Mouse (Mus musculus): Measurements from ENCODE around the gene Pzp.

Gene Pzp

DNA sequence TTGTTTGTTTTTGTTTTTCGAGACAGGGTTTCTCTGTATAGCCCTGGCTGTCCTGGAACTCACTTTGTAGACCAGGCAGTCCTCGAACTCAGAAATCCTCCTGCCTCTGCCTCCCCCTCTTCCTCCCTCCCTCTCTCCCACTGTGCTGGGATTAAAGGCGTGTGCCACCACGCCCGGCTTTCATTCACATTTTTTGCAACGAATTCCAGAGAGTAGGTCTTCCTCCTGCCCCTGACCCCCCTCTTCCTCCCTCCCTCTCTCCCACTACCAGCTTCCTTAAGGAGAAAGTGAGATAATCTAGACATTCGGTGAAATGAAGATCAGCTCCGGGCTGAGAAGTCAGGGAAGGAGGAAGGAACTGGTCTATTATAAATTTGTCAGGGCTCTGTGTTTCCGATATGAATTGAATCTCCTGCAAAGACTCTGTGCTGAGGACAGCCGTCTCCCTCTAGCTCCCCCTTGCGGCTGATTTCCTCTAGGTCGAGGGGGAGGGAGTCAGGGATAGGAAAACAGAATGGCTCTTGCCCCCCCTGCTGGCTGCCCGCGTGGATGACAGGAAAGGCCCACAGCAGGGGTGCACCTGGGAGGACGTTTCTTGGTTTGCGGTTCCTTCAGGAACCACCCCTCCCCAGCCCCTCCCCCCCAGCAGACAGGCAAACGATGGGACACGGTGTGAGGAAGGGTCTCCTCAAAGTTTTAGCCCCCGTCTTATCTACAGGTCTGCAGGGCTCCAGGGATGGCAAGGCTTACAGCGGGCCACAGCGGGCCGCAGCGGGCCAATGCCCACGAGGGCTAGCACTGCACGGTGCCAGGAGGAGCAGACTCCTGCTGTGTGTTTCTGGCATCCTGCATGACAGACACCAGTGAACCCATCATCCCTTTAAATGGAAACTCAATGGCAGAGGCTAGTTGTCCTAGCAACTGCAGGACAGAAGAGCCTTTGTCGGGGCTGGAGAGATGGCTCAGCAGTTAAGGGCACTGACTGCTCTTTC, 46.8 kb downstream of the Pzp start:
- DNase-seq (ENCODE audit: low spot score), result peak; percentile 85

DNA sequence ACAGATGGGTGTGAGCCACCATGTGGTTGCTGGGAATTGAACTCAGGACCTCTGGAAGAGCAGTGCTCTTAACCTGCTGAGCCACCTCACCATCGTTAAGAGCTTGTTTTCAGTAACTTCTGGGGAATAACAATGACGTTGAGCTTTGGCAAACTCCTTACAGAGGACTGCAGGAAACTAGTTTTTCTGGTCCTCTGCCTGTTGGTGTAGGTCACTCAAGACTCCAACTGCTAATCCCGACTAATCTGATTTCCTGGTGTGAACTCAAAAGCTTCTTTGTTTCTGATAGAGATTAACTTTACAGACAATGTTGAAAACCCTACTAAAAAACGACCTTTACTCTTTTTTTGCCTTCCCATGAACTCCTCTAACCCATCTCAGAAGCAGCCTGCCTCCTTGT, 49.0 kb downstream of the Pzp start:
- no peak for DNase-seq (ENCODE audit: low spot score)

DNA sequence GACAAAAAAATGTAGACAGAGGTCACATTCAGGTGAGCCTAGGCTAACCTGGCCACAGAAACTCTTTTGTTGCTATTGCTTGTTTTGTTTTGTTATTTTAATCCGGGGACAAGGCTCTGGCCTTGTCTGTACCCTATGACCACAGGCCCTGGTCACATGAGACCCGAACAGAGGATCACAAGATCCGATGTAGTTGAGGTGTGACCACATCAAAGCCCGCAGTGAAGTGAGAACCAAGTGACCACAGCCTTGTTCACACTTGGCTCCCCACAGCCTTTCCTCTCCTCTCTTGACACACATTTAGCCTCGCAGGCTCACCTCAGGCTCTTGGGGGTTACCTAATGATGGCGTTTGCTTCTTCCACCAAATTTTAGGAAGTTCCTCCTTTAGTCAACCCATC, 52.4 kb downstream of the Pzp start:
- DNase-seq (ENCODE audit: low spot score), result no peak

DNA sequence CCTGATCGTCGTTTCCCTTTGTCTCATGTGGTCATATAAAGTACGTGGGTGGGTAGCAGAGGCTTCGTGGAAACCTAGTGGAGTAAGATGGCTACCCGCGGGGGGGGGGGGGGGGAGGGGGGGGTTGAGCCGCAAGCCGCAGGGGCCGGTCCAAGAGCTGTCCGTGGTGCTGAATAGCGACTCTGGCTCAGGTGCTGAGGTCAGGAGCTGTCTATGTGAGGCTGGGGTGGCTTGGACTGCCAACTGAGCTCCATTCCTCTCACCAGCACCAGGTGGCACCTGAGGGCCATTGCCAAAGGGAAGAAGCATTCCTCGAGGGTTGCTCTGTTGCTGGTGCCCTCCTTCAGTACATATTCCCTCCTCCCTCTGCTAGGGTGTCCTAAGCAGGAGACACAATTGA, 57.1 kb downstream of the Pzp start:
- DNase-seq (ENCODE audit: low spot score), result no peak

DNA sequence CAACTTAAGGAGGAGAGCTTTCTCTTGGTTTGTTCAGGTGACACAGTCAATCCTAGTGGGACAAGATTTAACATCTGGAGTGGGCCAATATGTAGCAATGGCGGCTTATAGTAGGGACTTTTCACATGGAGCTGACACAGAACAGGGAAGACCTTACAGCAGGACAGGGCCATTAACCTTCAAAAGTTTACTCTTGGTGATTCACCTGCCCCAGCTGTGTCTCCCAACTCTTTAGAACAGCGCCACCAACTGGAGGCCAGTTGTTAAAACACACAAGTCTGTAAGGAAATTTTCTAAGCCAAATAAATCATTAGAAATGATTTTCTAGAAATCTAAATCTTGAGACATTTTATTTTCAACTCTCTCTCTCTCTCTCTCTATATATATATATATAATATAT, 59.2 kb downstream of the Pzp start:
- no peak for DNase-seq (ENCODE audit: low spot score)

DNA sequence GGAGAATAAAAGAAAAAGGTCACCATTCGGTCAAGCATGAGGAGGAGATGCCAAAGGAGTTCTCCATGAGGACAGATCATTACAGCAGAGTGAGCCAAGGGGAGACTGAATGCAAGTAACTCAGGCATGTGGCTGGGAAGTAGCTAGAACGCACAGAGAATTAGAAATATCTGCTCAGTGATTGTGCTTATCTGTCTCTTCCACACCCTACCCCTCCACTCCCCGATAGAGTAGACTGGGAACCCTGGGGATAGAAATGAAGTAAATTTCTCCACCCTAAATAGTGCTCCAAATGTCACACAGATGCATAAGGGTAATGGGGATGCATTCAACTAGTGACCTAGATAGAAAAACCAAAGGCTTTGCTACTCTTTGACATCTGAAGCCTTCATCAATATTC, 60.0 kb downstream of the Pzp start:
- no peak for DNase-seq (ENCODE audit: low spot score)

DNA sequence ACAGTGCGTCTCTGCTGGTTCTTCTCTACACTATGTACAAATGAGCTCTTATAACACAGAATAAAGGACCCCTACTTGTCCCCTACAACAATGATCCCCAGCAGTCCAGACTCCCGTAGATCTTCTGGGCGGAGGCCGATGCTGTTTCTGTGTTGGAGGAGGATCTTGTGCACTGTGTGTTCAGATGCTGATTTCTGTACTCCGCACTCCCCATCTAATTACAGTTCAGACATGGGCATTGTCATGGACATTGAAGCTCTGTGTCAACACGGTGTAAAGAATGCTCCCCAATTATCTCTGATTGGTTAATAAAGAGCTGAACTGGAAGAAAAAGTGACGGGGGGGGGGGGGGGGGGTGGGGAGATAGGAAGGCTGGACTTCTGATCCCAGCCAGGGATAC, 60.5 kb downstream of the Pzp start:
- DNase-seq (ENCODE audit: low spot score), result no peak

DNA sequence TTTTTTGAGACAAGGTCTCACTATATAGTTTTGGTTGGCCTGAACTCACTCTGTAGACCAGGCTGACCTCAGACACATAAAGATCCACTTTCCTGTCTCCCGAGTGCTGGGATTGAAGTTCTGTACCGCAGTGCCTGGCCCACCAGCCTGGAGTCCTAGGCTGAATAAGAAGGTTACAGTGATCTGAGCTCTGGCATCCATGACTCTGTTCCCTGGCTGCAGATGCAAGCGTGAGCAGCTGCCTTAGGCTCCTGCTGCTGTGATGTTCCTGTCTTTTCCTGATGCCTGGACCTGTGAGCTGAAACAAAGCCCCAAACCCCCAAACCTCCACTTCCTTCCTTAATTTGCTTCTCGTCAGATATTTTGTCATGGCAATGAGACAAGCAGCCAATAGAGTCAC, 61.5 kb downstream of the Pzp start:
- DNase-seq (ENCODE audit: low spot score), result no peak

DNA sequence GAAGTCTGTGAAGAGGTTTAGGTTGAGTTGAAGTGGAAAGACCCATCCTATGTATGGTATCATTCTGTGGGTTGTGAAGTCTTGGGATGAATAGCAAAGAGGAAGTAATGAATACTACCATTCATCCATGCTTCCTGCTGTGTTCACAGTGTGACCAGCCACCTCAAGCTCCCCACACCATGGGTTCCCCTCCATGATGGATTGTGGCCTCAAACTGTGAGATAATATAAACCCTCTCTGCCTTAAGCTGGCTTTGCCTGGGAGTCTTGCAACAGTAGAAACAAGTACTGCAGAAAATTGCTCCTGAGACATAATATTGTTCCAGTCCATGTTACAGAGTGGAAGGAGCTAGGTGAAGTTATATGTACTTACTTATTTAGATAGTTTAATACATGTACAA, 64.9 kb downstream of the Pzp start:
- no peak for DNase-seq (ENCODE audit: low spot score)

DNA sequence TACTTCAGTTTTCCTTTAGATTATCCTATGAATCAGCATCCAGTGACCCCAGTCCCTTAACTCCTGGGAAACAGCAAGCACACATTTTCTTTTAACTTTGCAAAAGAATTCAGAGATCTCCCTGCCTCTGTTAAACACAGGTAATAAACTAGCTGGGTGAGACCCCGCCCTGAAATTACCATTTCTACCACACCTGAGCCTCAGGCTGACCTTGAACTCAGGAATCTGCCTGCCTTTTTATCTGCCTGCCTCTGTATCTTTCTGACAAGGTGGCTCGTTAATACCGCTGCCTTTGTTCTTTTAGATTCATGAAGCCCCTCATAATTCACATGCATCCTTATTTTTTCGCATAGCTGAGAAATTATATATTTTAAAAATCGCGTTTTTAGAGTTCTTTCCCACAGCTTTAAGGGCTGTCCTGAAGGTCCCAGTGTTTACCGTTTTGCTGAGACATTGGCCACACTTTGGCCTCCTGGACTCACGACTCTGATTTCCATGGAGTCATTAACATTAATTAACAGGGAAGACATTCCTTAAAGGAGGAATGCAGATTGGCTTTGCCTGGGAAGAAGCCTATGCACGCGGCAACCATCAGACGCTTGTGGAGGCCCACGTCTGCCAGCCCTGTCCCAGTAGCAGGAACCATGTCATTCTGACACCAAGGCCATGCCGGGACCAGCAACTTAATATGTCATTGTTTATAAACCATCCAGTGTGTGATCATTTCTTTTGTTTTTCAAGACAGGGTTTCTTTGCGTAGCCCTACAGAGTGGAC, 65.6 kb downstream of the Pzp start:
- DNase-seq (ENCODE audit: low spot score), result no peak

DNA sequence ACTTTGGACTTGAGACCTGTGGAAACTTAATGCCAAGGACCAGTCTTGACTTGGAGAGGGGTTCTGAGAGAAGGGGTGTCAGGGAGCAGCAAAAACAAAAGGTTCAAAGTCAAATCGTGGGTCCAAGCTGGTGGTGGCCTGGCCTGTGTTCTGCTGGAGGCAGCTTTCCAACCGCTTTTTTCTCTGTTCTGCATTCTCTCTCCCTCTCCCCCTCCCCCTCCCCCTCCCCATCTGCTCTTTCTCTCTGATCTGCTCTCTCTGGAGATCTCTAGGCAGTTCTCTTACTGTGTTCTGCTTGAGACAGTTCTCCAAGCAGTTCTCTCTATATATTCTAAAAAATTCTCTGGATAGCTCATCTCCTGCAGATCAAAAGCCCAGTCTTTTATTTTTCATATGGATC, 66.2 kb downstream of the Pzp start:
- DNase-seq (ENCODE audit: low spot score), result no peak

DNA sequence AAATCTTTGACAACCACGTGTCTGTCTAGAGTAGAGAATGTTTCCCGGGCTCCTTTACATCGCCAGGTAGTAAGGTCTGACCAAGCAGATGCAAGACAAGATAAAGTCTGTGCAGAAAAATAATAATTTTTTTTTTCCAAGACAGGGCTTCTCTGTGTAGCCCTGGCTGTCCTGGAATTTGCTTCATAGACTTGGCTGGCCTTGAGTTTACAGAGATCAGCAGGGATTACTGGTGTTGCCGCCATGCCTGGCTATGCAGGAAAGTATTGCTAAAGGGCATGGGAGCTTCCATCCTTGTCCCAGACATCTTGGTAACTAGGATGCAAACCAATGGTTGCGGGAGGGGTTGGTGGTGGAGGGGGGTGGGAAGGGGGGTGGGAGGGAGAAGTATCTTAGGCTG, 69.3 kb downstream of the Pzp start:
- no peak for DNase-seq (ENCODE audit: low spot score)

DNA sequence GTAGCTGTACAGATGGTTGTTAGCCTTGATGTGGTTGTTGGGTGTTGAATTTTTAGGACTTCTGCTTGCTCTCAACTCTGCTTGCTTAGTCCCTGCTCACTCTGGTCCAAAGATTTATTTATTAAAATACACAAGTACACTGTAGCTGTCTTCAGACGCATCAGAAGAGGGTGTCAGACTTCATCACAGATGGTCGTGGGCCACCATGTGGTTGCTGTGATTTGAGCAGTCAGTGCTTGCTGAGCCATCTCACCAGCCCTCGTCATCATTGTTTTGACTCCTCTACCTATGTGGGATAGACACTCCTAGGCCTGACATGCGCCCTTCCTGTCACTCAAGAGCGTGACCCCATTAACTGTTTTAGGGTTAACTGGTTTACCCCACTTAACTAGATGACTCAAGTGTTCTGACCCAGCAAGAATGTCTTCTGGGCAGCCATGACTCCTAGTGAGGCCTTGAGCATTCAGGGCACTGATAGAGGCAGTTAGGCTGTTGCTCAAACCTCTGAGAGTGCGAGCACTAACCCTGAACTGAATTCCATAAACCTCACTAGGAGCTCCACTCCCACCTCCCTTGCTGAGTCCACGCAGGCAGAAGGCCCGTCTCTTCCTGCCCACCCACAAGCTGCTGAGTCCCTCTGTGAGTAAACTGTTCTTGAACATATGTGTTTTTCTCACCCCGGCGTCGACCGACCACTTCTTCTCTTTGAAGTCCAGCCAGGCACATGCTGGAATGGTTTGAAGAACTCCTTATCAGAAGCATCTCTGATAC, 70.5 kb downstream of the Pzp start:
- no peak for DNase-seq (ENCODE audit: low spot score)

DNA sequence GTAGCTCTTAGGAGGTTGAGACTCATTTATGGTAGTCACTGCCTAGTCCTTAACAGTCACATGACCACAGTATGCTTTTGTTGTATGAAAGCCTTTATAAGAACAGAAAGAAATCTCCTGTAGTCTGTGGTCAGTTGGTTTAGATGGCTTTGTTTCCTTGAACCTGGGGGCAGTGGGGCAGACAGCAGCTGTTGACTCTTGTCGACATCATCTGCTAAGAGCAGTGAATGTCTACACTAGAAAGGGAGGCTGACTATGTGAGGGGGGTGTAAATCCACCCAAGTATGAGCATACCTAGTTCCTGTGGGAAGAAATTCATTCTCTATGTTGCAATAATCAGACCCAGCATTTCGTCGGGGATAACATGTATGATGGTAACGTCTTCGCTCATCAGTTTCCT, 79.5 kb downstream of the Pzp start:
- DNase-seq (ENCODE audit: low spot score), result no peak

DNA sequence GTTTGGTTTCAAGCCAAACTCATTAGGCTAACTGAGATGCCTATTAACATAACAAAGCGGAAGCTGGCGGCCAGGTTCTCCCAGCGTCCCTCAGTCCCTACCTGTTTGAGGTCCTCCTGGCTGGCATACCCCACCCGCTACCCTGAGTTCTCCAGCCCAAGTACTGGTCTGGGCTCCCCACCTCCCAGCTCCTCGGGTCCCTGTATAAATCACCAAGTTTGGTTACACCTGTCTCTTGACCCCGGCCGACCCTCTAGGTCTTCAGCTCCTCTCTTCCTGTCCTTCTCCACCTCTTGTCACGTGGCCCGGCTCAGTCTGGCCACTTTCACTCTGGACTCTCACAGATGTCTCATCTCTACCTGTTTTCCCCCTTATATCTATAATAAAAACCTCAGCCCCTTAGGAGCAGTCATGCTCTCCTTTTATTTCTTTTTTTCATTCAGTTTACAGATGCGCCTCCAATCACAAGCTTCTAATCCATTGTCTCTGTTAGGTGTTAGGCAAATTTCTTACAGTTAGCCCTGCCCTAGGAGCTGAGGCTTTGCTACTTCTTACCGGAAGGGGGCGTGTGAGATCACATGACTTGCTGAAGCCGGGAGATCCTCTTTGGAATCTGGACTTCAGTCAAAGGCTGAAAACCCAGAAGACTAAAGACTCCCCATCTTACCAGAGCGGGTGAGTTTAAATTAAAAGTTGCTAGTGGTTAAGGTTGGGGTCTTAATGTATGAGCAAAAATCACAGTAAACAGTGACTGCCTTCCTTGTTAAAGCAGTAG, 80.6 kb downstream of the Pzp start:
- no peak for DNase-seq (ENCODE audit: low spot score)

DNA sequence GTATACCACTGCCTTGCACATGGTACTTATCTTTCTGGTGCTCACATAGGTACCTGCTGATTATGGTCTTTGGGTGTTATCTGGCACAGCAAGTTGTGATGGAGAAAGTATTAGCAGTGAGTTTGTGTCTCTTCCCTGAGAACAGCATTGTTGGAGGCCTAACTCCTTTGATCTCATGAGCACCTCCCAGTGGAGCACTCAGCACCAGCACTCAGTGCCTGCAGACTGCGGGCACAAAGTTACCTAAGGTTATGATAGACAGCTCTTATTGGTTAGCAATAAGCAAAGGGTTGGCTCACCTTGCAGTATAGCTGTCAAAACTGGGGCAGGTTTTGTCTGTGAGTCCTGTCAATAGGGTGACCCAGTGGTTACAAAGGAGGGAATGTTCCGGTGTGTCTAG, 86.3 kb downstream of the Pzp start:
- no peak for DNase-seq (ENCODE audit: low spot score)

DNA sequence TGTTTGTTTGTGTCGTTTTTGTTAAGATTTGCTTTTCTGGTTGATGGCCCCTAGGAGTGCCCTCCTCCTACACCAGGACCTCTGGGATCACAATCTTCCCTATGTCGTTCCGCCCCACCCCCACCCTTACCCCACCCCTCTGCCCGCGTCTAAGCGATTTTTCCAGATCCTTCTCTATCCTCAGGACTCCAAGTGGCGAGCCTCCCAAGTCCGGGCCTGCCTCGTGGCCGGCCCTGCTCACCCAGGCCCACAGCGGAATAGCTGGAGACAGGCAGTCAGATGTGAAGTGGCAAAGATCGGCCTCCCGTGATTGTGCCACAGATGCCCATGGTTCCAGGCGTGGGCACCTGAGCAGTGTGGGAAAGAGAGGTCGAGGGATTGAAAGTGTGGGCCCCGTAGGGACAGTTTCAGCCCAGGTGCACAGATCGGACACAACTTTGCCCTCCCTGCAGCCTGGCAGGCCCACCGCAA, 87.6 kb downstream of the Pzp start:
- no peak for DNase-seq (ENCODE audit: low spot score)

DNA sequence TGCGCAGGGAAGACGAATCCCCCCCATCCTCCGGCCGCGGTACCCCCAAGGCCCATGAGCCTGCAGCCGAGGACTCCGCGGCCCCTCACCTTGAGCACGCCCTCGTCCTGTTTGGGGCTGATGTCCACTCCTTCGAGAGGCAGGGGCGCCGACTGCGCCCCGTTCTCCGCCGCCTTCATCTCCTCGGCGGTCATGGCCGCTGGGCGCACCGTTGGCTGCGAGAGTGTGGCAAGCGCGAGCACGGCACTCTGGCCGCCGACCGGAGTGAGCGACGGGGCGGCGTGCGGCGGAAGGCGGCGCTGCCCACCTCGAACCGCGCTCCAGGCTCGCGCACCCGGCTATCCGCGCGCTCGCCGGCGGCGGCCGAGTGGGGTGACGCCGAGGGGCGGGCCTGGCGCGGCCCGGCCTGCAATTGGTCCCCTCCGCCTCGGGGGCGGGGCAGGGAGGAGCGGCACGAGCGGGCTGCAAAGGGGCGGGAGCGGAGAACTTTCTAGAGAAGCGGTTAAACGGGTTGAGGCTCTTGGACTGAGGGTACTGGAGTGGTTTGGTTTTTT, 88.1 kb downstream of the Pzp start, which contains the start of gene Fkbp4:
Gene Fkbp4, minus strand, starts transcription at position 361 of the 554 bp plus-strand sequence.
- DNase-seq (ENCODE audit: low spot score), result peak; percentile 93

DNA sequence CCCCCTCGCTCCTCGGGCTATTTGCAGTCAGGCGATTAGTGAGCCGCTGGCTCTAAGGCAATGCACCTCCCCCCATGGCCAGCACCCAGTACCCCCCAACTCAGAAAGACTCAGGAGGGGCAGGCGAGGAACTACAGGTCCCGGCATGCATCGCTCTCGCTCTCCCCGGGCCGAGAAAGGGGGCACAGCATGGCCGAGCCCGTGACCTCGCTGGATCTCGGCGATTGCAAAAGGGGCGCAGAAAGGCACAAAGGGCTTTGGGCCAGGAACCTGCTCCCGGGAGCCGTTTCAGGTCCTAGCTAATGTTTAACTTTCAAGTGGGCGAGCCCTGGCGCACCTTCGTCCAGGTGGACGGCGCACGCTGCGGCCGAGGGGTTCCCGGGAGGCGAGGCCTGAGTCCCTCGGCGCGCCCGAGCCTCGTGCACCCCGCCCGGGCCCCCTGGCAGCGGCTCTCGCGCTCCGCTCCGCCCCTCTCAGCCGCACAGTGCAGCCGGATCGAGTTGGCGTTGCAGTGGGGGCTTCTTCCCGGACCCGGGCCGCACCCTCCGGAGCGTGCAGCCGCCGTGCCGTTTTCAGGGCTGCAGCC, 88.7 kb downstream of the Pzp start:
- peak; percentile 51 for DNase-seq (ENCODE audit: low spot score)

DNA sequence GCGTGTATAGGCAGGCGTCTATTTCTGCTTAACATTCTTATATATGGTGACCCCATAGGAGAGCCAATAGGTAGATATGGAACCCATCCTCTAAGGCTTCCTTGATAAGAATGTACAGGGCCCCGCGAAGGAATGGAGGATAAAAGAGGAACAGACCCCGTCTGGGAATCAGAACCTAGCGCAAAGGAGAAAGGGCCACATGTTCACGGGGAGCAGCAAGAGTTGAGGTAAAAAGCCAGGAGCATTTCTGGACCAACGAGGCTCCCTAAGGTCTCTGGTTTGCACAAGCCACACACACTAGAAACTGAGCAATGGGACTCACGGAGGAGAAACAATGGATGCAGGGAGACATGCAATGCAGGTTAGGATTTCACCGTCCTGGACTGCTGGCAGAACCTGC, 89.2 kb downstream of the Pzp start:
- no peak for DNase-seq (ENCODE audit: low spot score)
